Mouse (Mus musculus) retina, postnatal 7 days (tissue): ENCODE measurements around the gene Wipf2.

Source experiments
- DNase-seq: peaks from one replicate; pipeline ENCODE4 v3.0.0-alpha.2; 2012; ENCODE audit warnings: low read depth, low spot score

Wipf2 gene

GRCm38 (mm10) chr11:98942923-98943641 is 79.6 kb downstream of the Wipf2 start:
- no peak for DNase-seq

- no peak for DNase-seq
Measured at GRCm38 (mm10) chr11:98943741-98944461, 80.5 kb downstream of the Wipf2 start.

GRCm38 (mm10) chr11:98944897-98945604 is 81.6 kb downstream of the Wipf2 start:
- no peak for DNase-seq

- no peak for DNase-seq
Measured at GRCm38 (mm10) chr11:98945605-98945977, 82.2 kb downstream of the Wipf2 start.

GRCm38 (mm10) chr11:98947969-98948569 is 84.6 kb downstream of the Wipf2 start:
- DNase-seq: no peak

- DNase-seq: no peak
Measured at GRCm38 (mm10) chr11:98949242-98949957, 86.0 kb downstream of the Wipf2 start.

GRCm38 (mm10) chr11:98949958-98950460 is 86.6 kb downstream of the Wipf2 start:
- no peak for DNase-seq

- no peak for DNase-seq
Measured at GRCm38 (mm10) chr11:98950484-98950883, 87.0 kb downstream of the Wipf2 start.

GRCm38 (mm10) chr11:98951026-98951906 is 87.8 kb downstream of the Wipf2 start:
- no peak for DNase-seq

- DNase-seq: no peak
Measured at GRCm38 (mm10) chr11:98952111-98952510, 88.7 kb downstream of the Wipf2 start.

GRCm38 (mm10) chr11:98952736-98953135 is 89.3 kb downstream of the Wipf2 start:
- no peak for DNase-seq

GRCm38 (mm10) chr11:98953361-98953760 is 89.9 kb downstream of the Wipf2 start:
- no peak for DNase-seq

- no peak for DNase-seq
Measured at GRCm38 (mm10) chr11:98953835-98954320, 90.4 kb downstream of the Wipf2 start.

GRCm38 (mm10) chr11:98954373-98954772 is 90.9 kb downstream of the Wipf2 start:
- peak; percentile 65 for DNase-seq
